Mouse (Mus musculus) embryonic fibroblast, embryonic 13.5 days (primary cell): ENCODE results near the gene Ifngr2. TPM values are rescaled to one million over a fixed set of nuclear protein-coding genes. Genes with fewer than 3 reads are reported as not detected.

ENCODE experiments used
- H3K27ac ChIP-seq: 2 replicates; pipeline ENCODE4 v1.5.1; 2012; ENCODE audit warnings: low read length, control low read depth, inconsistent platforms; ENCODE audit not compliant: insufficient read depth
- H3K4me1 ChIP-seq: 2 replicates; pipeline ENCODE4 v1.6.1; 2011; ENCODE audit warnings: low read length; ENCODE audit not compliant: control insufficient read depth, insufficient read depth
- H3K4me3 ChIP-seq: 2 replicates; pipeline ENCODE4 v1.5.1; 2011; ENCODE audit warnings: mild to moderate bottlenecking, control low read depth, low read length; ENCODE audit not compliant: insufficient read depth
- CTCF ChIP-seq: IDR thresholded peaks from 2 replicates; pipeline ENCODE4 v1.5.1; 2011; ENCODE audit warnings: mild to moderate bottlenecking, control low read depth, low read length, moderate library complexity, borderline replicate concordance; ENCODE audit not compliant: insufficient read depth
- POLR2A ChIP-seq: IDR thresholded peaks from 2 replicates; pipeline ENCODE4 v1.6.1; 2011; ENCODE audit warnings: low read depth, mild to moderate bottlenecking, control low read depth, low read length, moderate library complexity
- polyA plus RNA-seq: library from polyadenylated mRNA; stranded (reverse); fragments of >200 nt; gene quantifications from 2 replicates; pipeline ENCODE4 v1.2.4, GENCODE M21; 2011; ENCODE audit warnings: low read depth; ENCODE audit not compliant: missing spikeins, insufficient read length

The Ifngr2 gene
- polyA plus RNA-seq, 1 experiment = 85.7 TPM

DNA sequence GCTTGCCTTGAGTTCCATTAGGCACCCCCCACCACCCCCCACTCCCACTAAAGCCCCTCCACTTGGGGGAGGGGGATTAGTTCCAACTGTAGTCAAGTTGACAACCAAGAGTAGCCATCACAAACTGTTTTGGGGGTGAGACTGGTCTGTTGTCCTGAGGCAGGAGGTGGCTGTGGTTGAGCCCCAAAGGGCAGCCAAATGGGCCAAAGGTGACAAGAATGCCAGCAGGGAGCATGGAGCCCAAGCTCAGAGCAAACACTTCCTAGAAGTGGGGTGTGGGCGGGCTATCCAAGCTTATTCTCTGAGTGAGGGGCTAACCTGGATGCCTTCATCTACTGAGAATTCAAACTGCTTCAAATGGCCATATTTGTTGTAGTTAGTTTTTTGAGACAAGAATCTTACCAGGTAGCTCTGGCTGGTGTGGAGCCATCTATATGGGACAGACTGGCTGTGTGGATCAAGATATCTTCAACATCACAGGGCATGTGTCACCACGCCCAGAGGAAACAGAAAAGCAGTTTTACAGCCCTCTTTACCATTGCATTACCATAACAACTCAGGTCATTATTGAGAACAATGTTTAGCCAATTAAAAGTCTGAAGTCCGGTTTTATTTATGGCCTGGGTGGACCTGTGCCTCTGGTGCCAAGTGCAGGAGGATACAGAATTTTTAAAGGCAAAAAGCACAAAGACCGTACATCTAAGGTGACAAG lies 17.9 kb downstream of the Ifngr2 start:
- TF ChIP-seq CTCF (no peak), POLR2A (no peak)
- no peak overlapping the region for H3K27ac ChIP-seq
- H3K4me3 ChIP-seq = no peak overlapping the region
- H3K4me1 ChIP-seq = no peaks in the 10 kb centered on the region

GRCm38 (mm10) chr16:91565292-91565951 lies 18.6 kb downstream of the Ifngr2 start:
- Histone ChIP-seq H3K27ac (no peak overlapping the region), H3K4me1 (no peaks in the 10 kb centered on the region), H3K4me3 (no peak overlapping the region)
- TF ChIP-seq CTCF = no peak
- TF ChIP-seq POLR2A = no peak

DNA sequence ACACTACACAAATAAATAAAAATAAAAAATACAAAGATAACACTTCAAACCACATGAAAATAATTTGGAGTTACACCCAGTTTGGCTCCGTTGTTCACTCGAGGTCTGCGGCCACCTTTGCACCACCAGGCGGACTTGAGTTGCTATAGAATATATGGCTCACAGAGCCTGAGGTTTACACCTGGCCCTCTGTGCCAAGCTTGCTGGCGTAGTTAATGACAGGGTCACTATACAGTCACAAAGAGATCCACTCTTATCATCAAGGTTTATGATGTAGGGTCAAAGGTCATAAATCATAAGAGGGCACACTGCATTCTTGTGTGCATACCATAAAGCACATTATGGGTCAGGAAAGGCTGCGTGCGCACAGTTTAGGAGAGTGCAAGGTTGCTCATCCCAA lies 19.1 kb downstream of the Ifngr2 start:
- H3K4me3 ChIP-seq = no peak overlapping the region
- no peak overlapping the region for H3K27ac ChIP-seq
- TF ChIP-seq POLR2A (no peak), CTCF (no peak)

GRCm38 (mm10) chr16:91568960-91569359 lies 22.1 kb downstream of the Ifngr2 start:
- H3K27ac ChIP-seq = no peak overlapping the region
- no peak overlapping the region for H3K4me3 ChIP-seq
- TF ChIP-seq CTCF (no peak), POLR2A (no peak)
- H3K4me1 ChIP-seq = no peaks in the 10 kb centered on the region

More for the DNA sequence above, 19.1 kb downstream of the Ifngr2 start:
- H3K4me1 ChIP-seq = no peaks in the 10 kb centered on the region

- Histone ChIP-seq H3K4me3 (no peak overlapping the region), H3K4me1 (no peaks in the 10 kb centered on the region), H3K27ac (no peak overlapping the region)
- TF ChIP-seq CTCF (no peak), POLR2A (no peak)
Measured at GRCm38 (mm10) chr16:91571105-91571504, 24.2 kb downstream of the Ifngr2 start.

DNA sequence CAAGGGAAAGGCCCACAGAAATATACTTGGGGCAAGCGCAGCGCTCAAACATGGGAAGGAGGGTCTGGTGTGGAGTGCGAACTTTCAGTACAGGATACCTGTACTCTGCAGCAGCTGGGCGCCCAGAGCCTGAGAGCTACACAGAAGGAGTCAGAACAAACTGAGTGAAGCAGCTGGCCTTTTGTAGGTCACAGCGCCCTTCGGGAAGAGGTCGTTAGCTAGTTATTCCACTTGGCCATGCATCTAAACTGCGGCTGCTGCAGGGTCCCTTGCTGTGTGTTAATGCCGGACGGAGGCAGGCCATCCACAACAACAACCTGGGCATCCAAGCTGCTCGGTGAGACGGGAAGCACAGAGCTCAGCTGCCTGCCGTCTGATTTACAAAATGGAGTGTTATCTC lies 28.3 kb downstream of the Ifngr2 start:
- TF ChIP-seq POLR2A (no peak), CTCF (no peak)

GRCm38 (mm10) chr16:91578980-91579720 lies 32.3 kb downstream of the Ifngr2 start:
- Histone ChIP-seq H3K27ac (no peak overlapping the region), H3K4me1 (no peaks in the 10 kb centered on the region), H3K4me3 (no peak overlapping the region)
- TF ChIP-seq POLR2A = no peak
- no peak for TF ChIP-seq CTCF

More for the DNA sequence above, 28.3 kb downstream of the Ifngr2 start:
- H3K27ac ChIP-seq = no peak overlapping the region
- no peak overlapping the region for H3K4me3 ChIP-seq
- no peaks in the 10 kb centered on the region for H3K4me1 ChIP-seq

GRCm38 (mm10) chr16:91582307-91582706 lies 35.4 kb downstream of the Ifngr2 start:
- H3K27ac ChIP-seq = no peak overlapping the region
- no peak for TF ChIP-seq CTCF
- TF ChIP-seq POLR2A = no peak
- H3K4me3 ChIP-seq = no peak overlapping the region
- no peaks in the 10 kb centered on the region for H3K4me1 ChIP-seq

- H3K4me1 ChIP-seq = no peaks in the 10 kb centered on the region
- no peak for TF ChIP-seq CTCF
- no peak for TF ChIP-seq POLR2A
- H3K4me3 ChIP-seq = no peak overlapping the region
- H3K27ac ChIP-seq = no peak overlapping the region
Measured at GRCm38 (mm10) chr16:91585617-91586016, 38.7 kb downstream of the Ifngr2 start.

DNA sequence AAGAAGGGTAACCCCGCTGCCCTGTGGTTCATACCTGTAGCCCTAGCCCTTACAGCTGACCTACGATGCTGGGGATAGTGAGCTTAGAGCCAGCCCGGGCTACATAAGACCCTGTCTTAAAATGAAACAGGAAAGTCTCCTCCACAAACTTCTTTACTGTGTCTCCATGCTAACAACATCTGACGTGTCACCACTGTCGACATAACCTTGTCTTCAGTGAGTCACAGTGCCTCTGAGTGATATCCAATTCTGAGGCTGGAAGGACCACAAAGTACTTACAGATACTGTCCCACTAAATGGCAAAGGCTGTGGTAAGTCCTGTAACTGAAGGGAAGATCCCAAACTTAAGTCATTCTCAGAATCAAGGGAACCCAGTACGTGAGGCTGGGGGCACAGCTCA lies 39.4 kb downstream of the Ifngr2 start:
- H3K4me3 ChIP-seq = no peak overlapping the region
- H3K27ac ChIP-seq = no peak overlapping the region
- no peaks in the 10 kb centered on the region for H3K4me1 ChIP-seq
- TF ChIP-seq CTCF = no peak
- no peak for TF ChIP-seq POLR2A
